Mouse (Mus musculus): ENCODE measurements around the gene Mok. TPM values are rescaled to one million over a fixed set of nuclear protein-coding genes. Genes with fewer than 3 reads are reported as not detected.

Mok gene
- polyA plus RNA-seq, 1 experiment from 2014 or later: 9.6 TPM

DNA sequence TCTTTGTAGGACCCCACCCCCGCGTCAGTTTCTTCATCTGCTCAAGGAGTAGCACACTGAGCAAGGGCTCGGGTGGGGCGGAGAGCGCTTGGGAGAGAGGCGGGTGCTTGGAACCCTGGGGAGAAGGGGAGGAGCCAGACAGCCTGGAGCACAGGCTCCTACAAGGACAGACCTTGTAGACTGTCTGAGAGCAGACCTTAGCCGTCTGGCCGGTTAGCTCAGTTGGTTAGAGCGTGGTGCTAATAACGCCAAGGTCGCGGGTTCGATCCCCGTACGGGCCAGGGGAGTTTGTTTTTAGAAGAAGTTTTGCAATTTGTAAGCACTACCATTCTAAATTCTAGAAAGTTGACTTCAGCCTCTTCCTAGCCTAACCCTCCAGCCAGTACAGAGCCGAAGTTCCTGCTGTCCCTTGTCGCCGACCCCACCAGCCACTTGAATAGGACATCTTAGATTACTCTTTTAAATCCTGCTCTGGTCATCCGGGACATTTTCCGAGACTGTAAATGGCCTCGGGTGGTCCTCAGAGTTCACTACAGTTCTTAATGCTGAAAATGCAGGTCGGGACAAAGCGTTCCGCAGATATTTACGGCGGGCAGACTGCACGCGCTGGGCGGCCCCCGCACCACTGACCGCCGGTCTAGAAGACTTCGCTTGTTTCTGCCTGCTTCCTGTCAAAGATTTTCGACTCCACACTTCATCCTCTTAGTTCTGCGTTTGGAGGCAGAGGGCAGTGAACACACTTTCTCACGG is 4.6 kb upstream of the Mok start:
- Histone ChIP-seq H3K4me1 (peaks cover 21% of the 10 kb centered on the region), H3K4me2 (replicated peaks) (peak overlapping the region; percentile 69), H3K9me3 (replicated peaks) (no peaks in the 10 kb centered on the region), H3K9ac (peak overlapping the region; percentile 48), H3K27me3 (no peaks in the 10 kb centered on the region), H3K36me3 (no peaks in the 10 kb centered on the region), H3K4me3 (replicated peaks) (peak overlapping the region; percentile 62), H3K27ac (replicated peaks) (peak overlapping the region; percentile 88)
- 1% methylated on average over 36 of the region's 36 CpGs for WGBS
- peak; percentile 88 for ATAC-seq (ENCODE audit: insufficient number of reproducible peaks, low FRiP score, low TSS enrichment, low read depth)

DNA sequence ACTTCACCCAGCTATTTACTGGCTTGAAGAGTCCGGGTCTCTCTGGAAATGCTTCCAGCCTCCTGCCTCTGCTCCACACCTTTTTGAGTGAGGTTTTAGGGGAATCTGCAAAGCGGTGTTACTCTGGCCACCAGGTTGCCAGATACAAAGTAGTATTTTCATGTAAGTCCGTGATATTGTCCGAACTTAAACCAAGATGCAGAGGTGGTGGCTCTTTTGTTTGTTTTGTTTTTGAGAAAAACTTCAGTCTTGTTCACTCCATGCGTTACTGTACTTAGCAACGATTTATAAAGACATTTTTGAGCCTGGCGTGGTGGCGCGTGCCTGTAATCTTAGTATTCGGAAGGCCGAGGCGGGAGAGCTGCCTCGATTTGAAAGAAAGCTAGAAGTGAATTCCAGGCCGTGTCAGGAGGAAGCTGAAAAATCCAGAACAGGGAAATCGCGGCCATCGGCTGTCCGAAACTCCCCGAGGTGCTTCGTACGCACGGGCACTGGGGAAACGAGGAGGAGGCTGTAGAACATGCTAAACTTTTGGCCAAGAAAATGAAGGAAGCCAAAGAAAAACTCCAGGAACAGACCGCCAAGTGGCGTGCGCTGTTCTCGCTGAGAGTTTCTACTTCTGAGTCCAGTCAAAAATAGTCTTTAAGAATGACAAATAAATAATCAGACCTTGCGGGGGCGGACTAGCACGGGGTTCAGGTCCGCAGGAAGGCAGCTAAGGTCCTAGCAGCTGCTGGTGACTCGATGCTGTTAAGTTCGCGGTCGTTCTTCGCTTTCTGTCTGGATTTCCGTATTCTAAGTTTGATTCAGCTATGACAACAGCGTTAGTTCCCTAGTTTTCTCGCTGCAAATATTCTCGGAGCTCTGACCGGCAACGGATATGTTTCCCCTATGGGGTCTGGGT is 3.7 kb upstream of the Mok start:
- Histone ChIP-seq H3K9ac (peak overlapping the region; percentile 48), H3K9me3 (replicated peaks) (no peaks in the 10 kb centered on the region), H3K36me3 (no peaks in the 10 kb centered on the region), H3K4me3 (replicated peaks) (peak overlapping the region; percentile 62), H3K4me2 (replicated peaks) (peak overlapping the region; percentile 69), H3K4me1 (peaks cover 25% of the 10 kb centered on the region), H3K27ac (replicated peaks) (peak overlapping the region; percentile 88), H3K27me3 (no peaks in the 10 kb centered on the region)
- WGBS: 1% methylated on average over 42 of the region's 42 CpGs
- no peak for ATAC-seq (ENCODE audit: insufficient number of reproducible peaks, low FRiP score, low TSS enrichment, low read depth)

DNA sequence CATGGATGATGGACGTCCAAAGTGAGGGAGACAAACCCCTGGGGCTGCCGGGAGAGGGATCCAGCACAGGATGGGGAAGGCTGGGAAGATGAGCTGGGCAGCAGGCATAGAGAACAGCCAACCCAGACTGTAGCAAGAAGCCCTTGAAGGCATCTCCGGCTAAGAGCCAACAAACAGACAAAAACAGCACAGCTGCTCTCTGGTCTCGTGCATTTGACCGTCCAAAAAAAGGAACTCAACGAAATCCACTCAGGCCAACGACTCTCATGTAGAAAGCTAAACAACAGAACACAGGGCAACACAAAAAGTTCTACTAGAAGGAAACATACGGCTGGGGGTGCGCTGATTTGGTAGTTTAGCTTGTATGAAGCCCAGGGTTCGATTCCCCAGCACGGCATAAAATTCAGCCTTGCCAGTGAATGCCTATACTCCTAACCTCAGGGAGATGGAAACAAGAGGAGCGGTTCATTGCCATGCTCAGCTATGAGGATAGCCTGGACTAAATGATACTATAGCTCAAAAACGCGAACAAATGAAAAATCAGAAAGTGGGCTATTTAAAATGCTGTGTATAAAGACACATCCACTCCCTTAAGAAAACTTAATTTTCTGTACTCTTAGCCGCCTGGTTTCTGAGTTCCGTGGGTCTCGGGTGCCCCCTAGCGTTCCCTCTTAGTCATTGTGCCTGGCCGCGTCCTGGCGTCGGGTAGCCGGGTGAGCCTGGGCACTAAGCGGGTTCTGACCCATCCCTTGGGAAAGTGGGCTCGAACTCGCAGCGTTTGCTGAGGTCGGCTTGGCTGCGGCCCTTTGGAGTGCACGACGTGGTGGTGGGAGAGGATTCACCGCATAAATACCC is 2.7 kb upstream of the Mok start:
- Histone ChIP-seq H3K4me1 (peaks cover 25% of the 10 kb centered on the region), H3K4me3 (replicated peaks) (peak overlapping the region; percentile 62), H3K27me3 (no peaks in the 10 kb centered on the region), H3K9me3 (replicated peaks) (no peaks in the 10 kb centered on the region), H3K36me3 (no peaks in the 10 kb centered on the region), H3K4me2 (replicated peaks) (peak overlapping the region; percentile 69), H3K27ac (replicated peaks) (no peak overlapping the region), H3K9ac (peak overlapping the region; percentile 48)
- 17% methylated on average over 32 of the region's 32 CpGs for WGBS
- ATAC-seq (ENCODE audit: insufficient number of reproducible peaks, low FRiP score, low TSS enrichment, low read depth): 0 out of 2 replicates have a peak, but pooled peaks have one; percentile 21

DNA sequence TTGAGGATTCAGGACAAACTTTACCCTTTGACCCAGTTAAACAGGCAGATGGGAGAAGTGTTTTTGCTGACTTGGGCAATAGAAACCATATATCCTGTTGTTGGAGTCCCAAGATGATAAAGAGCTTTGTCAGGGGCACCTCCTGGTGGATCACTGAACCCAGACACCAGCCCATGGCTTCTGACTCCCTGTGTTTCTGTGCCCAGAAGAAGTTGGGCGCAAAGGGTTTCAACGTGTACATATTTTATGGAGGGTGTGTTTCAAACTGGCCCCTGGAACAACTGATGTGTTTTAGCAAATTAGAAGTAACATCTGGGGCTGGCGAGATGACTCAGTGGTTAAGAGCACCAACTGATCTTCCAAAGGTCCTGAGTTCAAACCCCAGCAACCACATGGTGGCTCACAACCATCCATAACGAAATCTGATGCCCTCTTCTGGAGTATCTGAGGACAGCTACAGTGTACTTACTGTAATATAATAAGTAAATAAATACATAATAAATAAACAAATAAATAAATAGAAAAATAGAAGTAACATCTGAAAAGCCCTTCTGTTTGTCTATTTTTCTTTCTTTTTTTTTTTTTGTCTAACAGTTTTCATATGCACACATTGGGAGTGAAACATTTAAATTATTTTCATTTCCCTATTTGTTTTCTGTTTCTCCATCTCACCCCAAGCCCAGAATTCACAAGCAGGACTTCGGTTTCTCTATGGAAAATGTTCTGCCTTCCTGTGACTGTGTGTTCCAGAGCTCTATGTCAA is 1.2 kb upstream of the Mok start:
- Histone ChIP-seq H3K4me1 (peaks cover 31% of the 10 kb centered on the region), H3K9ac (no peak overlapping the region), H3K27ac (replicated peaks) (no peak overlapping the region), H3K4me2 (replicated peaks) (no peak overlapping the region), H3K9me3 (replicated peaks) (no peaks in the 10 kb centered on the region), H3K36me3 (no peaks in the 10 kb centered on the region), H3K4me3 (replicated peaks) (no peak overlapping the region), H3K27me3 (no peaks in the 10 kb centered on the region)
- ATAC-seq (ENCODE audit: insufficient number of reproducible peaks, low FRiP score, low TSS enrichment, low read depth): no peak
- WGBS: 68% methylated on average over 5 of the region's 5 CpGs

DNA sequence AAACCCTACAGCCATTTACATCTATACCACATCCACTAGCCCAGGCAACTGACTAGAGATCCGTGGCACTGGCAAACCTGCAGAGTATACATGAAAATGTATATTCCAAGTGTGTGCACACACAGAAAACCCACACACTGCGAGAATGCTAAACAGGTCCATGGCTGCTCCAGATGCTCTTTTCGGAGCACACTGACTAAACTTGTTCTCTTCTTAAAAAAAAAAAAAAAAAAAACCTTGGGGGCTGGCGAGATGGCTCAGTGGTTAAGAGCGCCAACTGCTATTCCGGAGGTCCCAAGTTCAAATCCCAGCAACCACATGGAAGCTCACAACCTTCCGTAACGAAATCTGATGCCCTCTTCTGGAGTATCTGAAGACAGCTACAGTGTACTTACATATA is 2.9 kb downstream of the Mok start:
- H3K4me2 ChIP-seq (replicated peaks): no peak overlapping the region
- WGBS: 81% methylated on average over 8 of the region's 8 CpGs
- no peaks in the 10 kb centered on the region for H3K27me3 ChIP-seq
- H3K27ac ChIP-seq (replicated peaks): no peak overlapping the region
- peaks cover 14% of the 10 kb centered on the region for H3K4me1 ChIP-seq
- H3K36me3 ChIP-seq: no peaks in the 10 kb centered on the region
- ATAC-seq (ENCODE audit: insufficient number of reproducible peaks, low FRiP score, low TSS enrichment, low read depth): no peak
- H3K4me3 ChIP-seq (replicated peaks): no peak overlapping the region
- H3K9ac ChIP-seq: no peak overlapping the region
- no peaks in the 10 kb centered on the region for H3K9me3 ChIP-seq (replicated peaks)

DNA sequence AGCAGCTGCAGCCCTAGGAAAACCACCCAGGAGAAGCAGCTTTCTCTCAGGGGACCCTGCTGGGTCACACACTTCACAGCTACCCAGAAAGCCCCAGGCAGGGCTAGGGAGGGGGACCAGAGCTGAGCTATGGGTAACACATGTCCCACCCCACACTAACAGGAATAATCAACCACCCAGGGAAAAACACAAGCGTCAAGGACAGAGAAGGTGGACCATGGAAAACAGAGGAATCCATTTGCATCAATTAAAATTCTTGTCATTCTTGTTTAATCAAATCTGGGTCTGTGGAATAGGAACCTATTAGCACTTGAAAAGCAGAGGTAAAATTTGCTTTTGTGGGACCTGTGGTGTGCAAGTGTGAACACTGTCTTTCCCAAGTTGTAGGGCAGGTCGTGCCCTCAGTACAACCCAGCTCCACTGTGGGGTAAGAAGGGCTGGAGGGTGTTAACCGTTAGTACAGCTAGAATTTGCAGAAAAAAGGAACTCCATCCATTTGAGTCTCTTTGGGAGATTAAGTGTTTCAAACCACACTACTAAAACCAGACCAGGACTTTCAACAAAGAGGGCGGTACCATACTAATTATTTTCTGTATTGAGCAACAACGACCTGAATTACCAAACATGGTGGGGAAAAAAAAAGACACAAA is 3.4 kb downstream of the Mok start:
- WGBS: 28% methylated on average over 5 of the region's 5 CpGs
- Histone ChIP-seq H3K4me1 (peaks cover 14% of the 10 kb centered on the region), H3K4me3 (replicated peaks) (no peak overlapping the region), H3K4me2 (replicated peaks) (no peak overlapping the region), H3K27me3 (no peaks in the 10 kb centered on the region), H3K36me3 (no peaks in the 10 kb centered on the region), H3K9me3 (replicated peaks) (no peaks in the 10 kb centered on the region), H3K9ac (no peak overlapping the region), H3K27ac (replicated peaks) (peak overlapping the region; percentile 35)
- ATAC-seq (ENCODE audit: insufficient number of reproducible peaks, low FRiP score, low TSS enrichment, low read depth): no peak

DNA sequence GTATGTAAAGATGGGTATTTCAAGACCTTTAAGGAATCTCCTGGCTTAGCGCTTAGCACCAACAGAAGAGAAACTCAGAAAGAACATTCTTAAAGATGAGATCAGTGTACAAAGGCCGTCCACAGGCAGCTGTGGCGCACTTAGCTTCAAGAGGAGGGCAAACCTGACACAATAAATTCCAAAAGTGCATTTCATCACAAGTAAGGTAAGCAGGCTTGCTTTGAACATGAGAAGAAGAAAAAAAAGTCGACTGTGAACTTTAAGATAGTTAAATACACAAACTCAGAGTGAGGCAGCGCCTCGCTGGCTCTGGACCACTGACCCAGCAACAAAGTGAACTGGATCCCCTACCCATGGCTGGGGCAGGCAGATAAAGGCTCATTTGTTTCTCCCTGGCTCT is 4.0 kb downstream of the Mok start:
- no peak overlapping the region for H3K9ac ChIP-seq
- no peaks in the 10 kb centered on the region for H3K9me3 ChIP-seq (replicated peaks)
- H3K27ac ChIP-seq (replicated peaks): peak overlapping the region; percentile 35; the same call in 1 of the 2 replicates
- no peaks in the 10 kb centered on the region for H3K27me3 ChIP-seq
- H3K4me3 ChIP-seq (replicated peaks): no peak overlapping the region
- ATAC-seq (ENCODE audit: insufficient number of reproducible peaks, low FRiP score, low TSS enrichment, low read depth): no peak
- no peak overlapping the region for H3K4me2 ChIP-seq (replicated peaks)
- 35% methylated on average over 6 of the region's 6 CpGs for WGBS
- H3K4me1 ChIP-seq: peaks cover 14% of the 10 kb centered on the region
- H3K36me3 ChIP-seq: no peaks in the 10 kb centered on the region

DNA sequence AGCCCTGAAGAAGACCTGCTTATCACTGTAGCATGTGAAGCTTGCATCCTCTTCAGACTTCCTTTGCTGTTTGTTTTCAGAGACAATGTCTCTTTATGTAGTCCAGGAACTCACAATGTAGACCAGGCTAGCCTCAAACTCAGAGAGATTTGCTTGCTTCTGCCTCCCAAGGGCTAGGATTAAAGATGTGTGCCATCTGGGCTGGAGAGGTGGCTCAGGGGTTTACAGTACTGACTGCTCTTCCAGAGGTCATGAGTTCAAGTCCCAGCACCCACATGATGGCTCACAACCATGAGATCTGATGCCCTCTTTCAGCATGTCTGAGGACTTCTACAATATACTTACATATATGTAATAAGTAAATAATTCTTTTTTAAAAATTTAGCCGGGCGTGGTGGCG is 5.6 kb downstream of the Mok start:
- no peak for ATAC-seq (ENCODE audit: insufficient number of reproducible peaks, low FRiP score, low TSS enrichment, low read depth)
- Histone ChIP-seq H3K27ac (replicated peaks) (no peak overlapping the region), H3K4me3 (replicated peaks) (no peak overlapping the region), H3K9me3 (replicated peaks) (no peaks in the 10 kb centered on the region), H3K4me1 (peaks cover 14% of the 10 kb centered on the region), H3K36me3 (no peaks in the 10 kb centered on the region), H3K27me3 (no peaks in the 10 kb centered on the region), H3K9ac (no peak overlapping the region), H3K4me2 (replicated peaks) (no peak overlapping the region)
- 99% methylated on average over 3 of the region's 3 CpGs for WGBS

DNA sequence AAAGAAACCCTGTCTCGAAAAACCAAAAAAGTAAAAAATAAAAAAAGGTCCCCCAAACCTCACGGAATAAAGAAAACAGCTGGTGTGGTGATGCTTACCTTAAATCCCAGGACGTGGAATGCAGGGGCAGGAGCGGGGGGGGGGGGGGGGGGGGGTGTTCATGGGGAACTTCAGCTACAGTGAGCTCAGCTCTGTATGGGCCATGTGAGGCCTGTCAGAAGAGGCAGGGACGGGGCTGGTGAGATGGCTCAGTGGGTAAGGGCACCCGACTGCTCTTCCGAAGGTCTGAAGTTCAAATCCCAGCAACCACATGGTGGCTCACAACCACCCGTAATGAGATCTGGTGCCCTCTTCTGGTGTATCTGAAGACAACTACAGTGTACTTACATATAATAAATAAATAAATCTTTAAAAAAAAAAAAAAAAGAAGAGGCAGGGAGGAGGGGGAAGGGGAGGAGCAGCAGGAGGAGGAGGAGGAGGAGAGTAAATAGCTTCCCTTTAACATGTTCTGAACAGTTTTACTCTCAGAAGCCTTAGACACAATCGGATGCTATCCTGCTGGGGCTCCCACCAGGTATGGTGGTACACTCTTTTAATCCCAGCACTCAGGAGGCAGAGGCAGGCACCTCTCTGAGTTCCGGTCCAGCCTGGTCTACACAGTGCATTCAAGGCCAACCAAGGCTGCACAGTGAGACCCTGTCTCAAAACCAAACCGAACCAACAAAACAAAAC is 10.3 kb downstream of the Mok start:
- Histone ChIP-seq H3K9me3 (replicated peaks) (no peaks in the 10 kb centered on the region), H3K4me1 (no peaks in the 10 kb centered on the region), H3K27me3 (no peaks in the 10 kb centered on the region), H3K36me3 (no peaks in the 10 kb centered on the region), H3K4me3 (replicated peaks) (no peak overlapping the region), H3K4me2 (replicated peaks) (no peak overlapping the region), H3K27ac (replicated peaks) (no peak overlapping the region), H3K9ac (no peak overlapping the region)
- ATAC-seq (ENCODE audit: insufficient number of reproducible peaks, low FRiP score, low TSS enrichment, low read depth): no peak
- WGBS: 78% methylated on average over 9 of the region's 11 CpGs

DNA sequence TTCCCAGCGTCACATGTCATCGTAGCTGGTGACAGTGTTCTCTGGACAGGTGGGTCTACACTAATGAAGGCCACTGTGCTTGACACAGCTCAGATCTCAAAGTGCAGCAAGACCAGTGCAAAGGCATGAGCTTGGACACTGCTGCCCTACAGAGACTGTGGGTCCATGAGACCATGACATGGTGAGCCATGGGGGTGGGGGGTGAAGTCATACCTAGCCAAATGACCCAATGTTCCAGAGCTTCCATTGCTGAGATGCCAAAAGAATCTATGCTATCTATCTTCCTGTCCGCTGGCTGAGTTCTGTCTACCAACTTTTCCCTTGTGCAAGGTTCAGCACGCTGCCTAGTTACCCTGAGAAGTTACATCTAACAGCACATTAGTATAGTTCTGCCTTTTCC is 11.8 kb downstream of the Mok start:
- H3K27ac ChIP-seq (replicated peaks): no peak overlapping the region
- no peaks in the 10 kb centered on the region for H3K27me3 ChIP-seq
- no peak overlapping the region for H3K9ac ChIP-seq
- ATAC-seq (ENCODE audit: insufficient number of reproducible peaks, low FRiP score, low TSS enrichment, low read depth): no peak
- WGBS: 94% methylated on average over 4 of the region's 4 CpGs
- no peaks in the 10 kb centered on the region for H3K36me3 ChIP-seq
- no peak overlapping the region for H3K4me2 ChIP-seq (replicated peaks)
- no peaks in the 10 kb centered on the region for H3K9me3 ChIP-seq (replicated peaks)
- H3K4me3 ChIP-seq (replicated peaks): no peak overlapping the region
- H3K4me1 ChIP-seq: no peaks in the 10 kb centered on the region

Measured in embryonic facial prominence, embryonic 15.5 days (tissue).